Mouse (Mus musculus) heart, adult 2 months (tissue): ENCODE data around the gene Smarcal1.
A peak's percentile ranks its signal among the peaks of the same experiment; 100 is the strongest.

Source experiments
- CTCF ChIP-seq: fragments of 200-600 bp; IDR thresholded peaks from 2 replicates; pipeline ENCODE4 v1.8.1; 2022; ENCODE audit warnings: antibody characterized with exemption, mild to moderate bottlenecking, moderate library complexity
- POLR2A ChIP-seq: fragments of 200-500 bp; IDR thresholded peaks from 2 replicates; pipeline ENCODE4 v1.6.1; 2011; ENCODE audit warnings: mild to moderate bottlenecking, low read depth, low read length, control low read depth; ENCODE audit not compliant: insufficient read depth

DNA sequence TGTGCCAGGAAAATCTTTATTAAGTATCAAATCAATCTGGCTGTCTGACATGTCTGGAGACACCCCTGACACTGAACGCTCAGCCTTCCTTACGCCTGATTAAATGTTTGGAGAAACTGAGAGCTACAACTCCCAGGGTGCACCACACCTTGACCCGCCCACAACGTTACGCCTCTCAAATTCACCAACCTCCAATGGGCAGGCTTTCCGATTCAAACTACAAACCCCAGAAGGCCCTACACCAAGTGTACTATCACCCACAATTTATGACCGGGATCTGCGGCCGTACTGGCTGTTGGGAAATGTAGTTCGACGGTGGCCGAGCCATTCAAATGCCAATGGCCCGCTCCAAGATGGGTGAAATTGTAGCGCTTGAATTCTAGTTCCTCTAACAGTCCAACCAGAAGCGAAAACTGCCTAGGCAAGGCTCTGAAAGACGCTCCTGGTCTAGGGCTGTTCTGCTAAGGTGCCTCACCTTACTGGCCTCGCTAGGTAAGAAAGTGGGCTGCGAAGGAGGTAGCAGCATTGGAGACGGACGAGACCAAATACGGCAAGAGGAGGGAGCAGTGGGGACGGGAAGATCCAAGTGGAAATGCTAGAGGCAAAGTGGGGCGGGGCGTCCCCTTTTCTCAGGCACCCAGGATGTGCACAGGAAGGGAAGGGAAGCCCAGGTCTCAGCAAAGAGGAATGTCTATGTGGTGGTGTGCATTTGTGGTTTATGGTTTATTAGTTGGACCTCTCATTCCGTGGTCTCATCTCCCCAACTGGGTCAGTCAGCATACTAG lies at the start of gene Smarcal1:
- peak; percentile 81 for TF ChIP-seq POLR2A
- no peak for TF ChIP-seq CTCF
